Mouse (Mus musculus) forebrain, postnatal 0 days (tissue): ENCODE measurements around the gene Ficd. TPM values are rescaled to one million over a fixed set of nuclear protein-coding genes. Genes with fewer than 3 reads are reported as not detected.
A peak's percentile ranks its signal among the peaks of the same experiment; 100 is the strongest.

Source experiments
- ATAC-seq: fragments of 200-750 bp; cut with Nextera tagmentation; 2 replicates; pipeline ENCODE4 v1.8.0; 2017; ENCODE audit warnings: mild to moderate bottlenecking, moderate library complexity
- DNase-seq: peaks from one replicate; pipeline ENCODE4 v3.0.0-alpha.2; 2015
- H3K27ac ChIP-seq: fragments of 300-500 bp; sonication (generic); 2 replicates; pipeline ENCODE4 v1.5.1; 2014; ENCODE audit warnings: low read depth, mild to moderate bottlenecking, antibody characterized with exemption, low read length, moderate library complexity, mixed read lengths
- H3K27me3 ChIP-seq: fragments of 300-500 bp; sonication (generic); 2 replicates; pipeline ENCODE4 v1.6.1; 2014; ENCODE audit warnings: mild to moderate bottlenecking, low read length, mixed read lengths; ENCODE audit not compliant: insufficient read depth
- H3K36me3 ChIP-seq: fragments of 300-500 bp; sonication (generic); 2 replicates; pipeline ENCODE4 v1.6.1; 2014; ENCODE audit warnings: mild to moderate bottlenecking, moderate library complexity; ENCODE audit not compliant: insufficient read depth
- H3K4me1 ChIP-seq: fragments of 300-500 bp; sonication (generic); 2 replicates; pipeline ENCODE4 v1.6.1; 2014; ENCODE audit warnings: antibody characterized with exemption; ENCODE audit not compliant: insufficient read depth
- H3K4me2 ChIP-seq: fragments of 300-500 bp; sonication (generic); 2 replicates; pipeline ENCODE4 v1.6.1; 2014; ENCODE audit warnings: low read depth, mild to moderate bottlenecking, moderate library complexity
- H3K4me3 ChIP-seq: fragments of 300-500 bp; sonication (generic); 2 replicates; pipeline ENCODE4 v1.5.1; 2014; ENCODE audit warnings: low read depth, low read length, mixed read lengths
- H3K9ac ChIP-seq: fragments of 300-500 bp; sonication (generic); 2 replicates; pipeline ENCODE4 v1.6.1; 2014; ENCODE audit warnings: mild to moderate bottlenecking
- H3K9me3 ChIP-seq: fragments of 300-500 bp; sonication (generic); 2 replicates; pipeline ENCODE4 v1.6.1; 2016; ENCODE audit warnings: low read length
- CTCF ChIP-seq: sonication (generic); IDR thresholded peaks from 2 replicates; pipeline ENCODE4 v1.5.1; 2016; ENCODE audit warnings: antibody characterized with exemption, control low read depth, low read depth
- WGBS: fragments of 180-500 bp; shearing (Covaris S2); extraction: QIAGEN DNeasy Blood & Tissue Kit; methylation state at CpG from one replicate; pipeline ENCODE4 v1.1.7; 2014; 5-methylcytosine and 5-hydroxymethylcytosine counted together
- polyA plus RNA-seq: library from polyadenylated mRNA; unstranded; fragments of >200 nt; fragmentation: Nextera tagmentation; extraction: Ambion mirVana; gene quantifications from 2 replicates; pipeline ENCODE4 v1.2.1, GENCODE M21; 2015
- total RNA-seq: library from RNA; depleted of rRNA; stranded (reverse); fragments of >200 nt; gene quantifications from 2 replicates; pipeline ENCODE4 v1.2.3, GENCODE M21; 2014

The Ficd gene
- total and polyA plus RNA-seq, 2 experiments from 2014 or later, result 8.0 to 9.2 TPM

- no peak for TF ChIP-seq CTCF
- no peak for ATAC-seq
- Histone ChIP-seq H3K4me1 (no peaks in the 10 kb centered on the region), H3K9ac (no peak overlapping the region), H3K4me2 (no peak overlapping the region), H3K27ac (no peak overlapping the region), H3K27me3 (no peaks in the 10 kb centered on the region), H3K36me3 (no peaks in the 10 kb centered on the region), H3K4me3 (no peak overlapping the region), H3K9me3 (no peaks in the 10 kb centered on the region)
- WGBS, result 82% methylated on average over 19 of the region's 19 CpGs
- no peak for DNase-seq
These were observed 35.1 kb upstream of the Ficd start for GRCm38 (mm10) chr5:113700388-113701023.

- no peak overlapping the region for H3K4me2 ChIP-seq
- TF ChIP-seq CTCF, result no peak
- H3K4me3 ChIP-seq, result no peak overlapping the region
- H3K27ac ChIP-seq, result no peak overlapping the region
- ATAC-seq (no peak), DNase-seq (no peak)
- no peaks in the 10 kb centered on the region for H3K27me3 ChIP-seq
- no peak overlapping the region for H3K9ac ChIP-seq
- no peaks in the 10 kb centered on the region for H3K9me3 ChIP-seq
- WGBS, result 34% methylated on average over 21 of the region's 21 CpGs
- no peaks in the 10 kb centered on the region for H3K4me1 ChIP-seq
- no peaks in the 10 kb centered on the region for H3K36me3 ChIP-seq
These were observed 31.6 kb upstream of the Ficd start for GRCm38 (mm10) chr5:113703803-113704585.

GRCm38 (mm10) chr5:113712861-113713260, 22.7 kb upstream of the Ficd start:
- no peak overlapping the region for H3K9ac ChIP-seq
- DNase-seq (no peak), ATAC-seq (no peak)
- 83% methylated on average over 2 of the region's 2 CpGs for WGBS
- H3K4me1 ChIP-seq, result peaks cover 12% of the 10 kb centered on the region
- H3K4me2 ChIP-seq, result no peak overlapping the region
- TF ChIP-seq CTCF, result no peak
- no peaks in the 10 kb centered on the region for H3K36me3 ChIP-seq
- H3K27ac ChIP-seq, result no peak overlapping the region
- no peaks in the 10 kb centered on the region for H3K9me3 ChIP-seq
- H3K4me3 ChIP-seq, result no peak overlapping the region
- no peaks in the 10 kb centered on the region for H3K27me3 ChIP-seq

- WGBS, result 3% methylated on average over 11 of the region's 12 CpGs
- ATAC-seq, result peak; percentile 94
- Histone ChIP-seq H3K27me3 (no peaks in the 10 kb centered on the region), H3K4me1 (peaks cover 17% of the 10 kb centered on the region), H3K9ac (no peak overlapping the region), H3K36me3 (no peaks in the 10 kb centered on the region), H3K4me3 (no peak overlapping the region), H3K27ac (peak overlapping the region; percentile 91), H3K4me2 (peak overlapping the region; percentile 13), H3K9me3 (no peaks in the 10 kb centered on the region)
- no peak for TF ChIP-seq CTCF
- DNase-seq, result peak; percentile 88
These were observed 18.8 kb upstream of the Ficd start for GRCm38 (mm10) chr5:113716581-113717388.

GRCm38 (mm10) chr5:113719221-113719661, 16.4 kb upstream of the Ficd start:
- Histone ChIP-seq H3K27ac (peak overlapping the region; percentile 66), H3K36me3 (no peaks in the 10 kb centered on the region), H3K4me1 (peaks cover 17% of the 10 kb centered on the region), H3K9ac (no peak overlapping the region), H3K9me3 (no peaks in the 10 kb centered on the region), H3K4me3 (no peak overlapping the region), H3K27me3 (no peaks in the 10 kb centered on the region), H3K4me2 (no peak overlapping the region)
- TF ChIP-seq CTCF, result no peak
- WGBS, result 31% methylated on average over 8 of the region's 8 CpGs
- peak; percentile 60 for DNase-seq
- ATAC-seq, result no peak; the same call in 1 of the 2 replicates

- Histone ChIP-seq H3K4me1 (peaks cover 8% of the 10 kb centered on the region), H3K27me3 (no peaks in the 10 kb centered on the region), H3K27ac (no peak overlapping the region), H3K4me2 (no peak overlapping the region), H3K9me3 (no peaks in the 10 kb centered on the region), H3K4me3 (no peak overlapping the region), H3K9ac (no peak overlapping the region), H3K36me3 (no peaks in the 10 kb centered on the region)
- peak; percentile 68 for TF ChIP-seq CTCF
- WGBS, result 92% methylated on average over 10 of the region's 10 CpGs
- ATAC-seq (no peak), DNase-seq (no peak)
These were observed 13.2 kb upstream of the Ficd start for GRCm38 (mm10) chr5:113722224-113723013.
